9 mouse cellular contexts compared by ENCODE assay signal in the genomic region with DNA sequence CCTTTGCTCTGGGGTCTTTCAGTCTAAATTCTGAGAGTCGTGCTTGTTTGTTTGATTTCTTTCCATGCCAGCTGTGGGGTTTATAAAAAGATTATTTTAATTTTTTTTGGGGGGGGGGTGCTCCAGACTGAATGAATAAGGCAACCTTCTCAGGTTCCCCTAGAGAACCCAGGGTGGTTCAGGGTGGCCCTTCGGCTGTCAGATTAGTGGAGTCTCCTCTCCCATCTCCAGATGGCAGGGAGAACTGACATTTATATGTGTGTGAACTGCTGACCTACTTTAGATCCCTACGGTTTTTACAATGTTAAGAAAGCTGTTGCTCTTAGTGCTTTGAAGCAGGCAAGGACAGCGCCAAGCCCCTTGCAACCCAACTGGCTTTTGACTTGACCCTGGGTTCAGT. TPM values are rescaled to one million over a fixed set of nuclear protein-coding genes. Genes with fewer than 3 reads are reported as not detected.
DNase-seq lines count a peak whose midpoint lies in the region; ATAC-seq and TF ChIP-seq lines count a peak whose summit lies in the region.
"Had no signal": no experiment of that assay in that cellular context is flagged by ENCODE, and none has a peak within 500 bp of the region (broad histone marks: within the 10 kb centered on the region; RNA-seq: fewer than 3 reads in every experiment).

No protein-coding gene starts in this region.

- intact Hi-C loops in left cerebral cortex, adult 2 months (cut with DNase I): loop anchor here (1.0 to 5.0 kb wide), 3 partner anchors 83 to 202 kb away; no protein-coding TSS in a partner anchor

- H3K4me3 ChIP-seq in forebrain, embryonic 13.5 days: no peak overlapping the region
- no peak overlapping the region for H3K4me3 ChIP-seq in forebrain, embryonic 10.5 days
- peak overlapping the region; percentile 62 for H3K4me3 ChIP-seq in left cerebral cortex, adult 2 months
- H3K4me3 ChIP-seq in limb, embryonic 13.5 days: no peak overlapping the region
- peak overlapping the region; percentile 52 for H3K4me3 ChIP-seq in olfactory bulb, adult 2 months (ENCODE audit: insufficient read depth, low read depth, low read length)

- no peaks in the 10 kb centered on the region for H3K27me3 ChIP-seq in forebrain, embryonic 13.5 days
- peaks cover 8% of the 10 kb centered on the region; the same call in 1 of the 2 replicates for H3K27me3 ChIP-seq in forebrain, embryonic 10.5 days (ENCODE audit: poor library complexity, severe bottlenecking)
- no peaks in the 10 kb centered on the region for H3K27me3 ChIP-seq in limb, embryonic 13.5 days

- H3K27ac ChIP-seq in forebrain, embryonic 13.5 days: no peak overlapping the region
- H3K27ac ChIP-seq in forebrain, embryonic 10.5 days: no peak overlapping the region; the same call in 1 of the 2 replicates
- H3K27ac ChIP-seq in left cerebral cortex, adult 2 months: peak overlapping the region; percentile 95
- H3K27ac ChIP-seq in limb, embryonic 13.5 days: no peak overlapping the region
- peak overlapping the region; percentile 63; the same call in 1 of the 2 replicates for H3K27ac ChIP-seq in olfactory bulb, adult 2 months (ENCODE audit: insufficient read depth, low read depth, low read length)

- H3K36me3 ChIP-seq in forebrain, embryonic 13.5 days (ENCODE audit: poor library complexity, severe bottlenecking): no peaks in the 10 kb centered on the region
- no peaks in the 10 kb centered on the region for H3K36me3 ChIP-seq in forebrain, embryonic 10.5 days (replicated peaks)
- no peaks in the 10 kb centered on the region for H3K36me3 ChIP-seq in limb, embryonic 13.5 days

- H3K4me1 ChIP-seq in forebrain, embryonic 13.5 days: peaks cover 14% of the 10 kb centered on the region
- peaks cover 20% of the 10 kb centered on the region for H3K4me1 ChIP-seq in forebrain, embryonic 10.5 days
- peaks cover 23% of the 10 kb centered on the region for H3K4me1 ChIP-seq in limb, embryonic 13.5 days
- peaks cover 4% of the 10 kb centered on the region for H3K4me1 ChIP-seq in olfactory bulb, adult 2 months (ENCODE audit: control insufficient read depth, insufficient read depth, low read length)

- ATAC-seq in forebrain, embryonic 13.5 days: no peak
- ATAC-seq in limb, embryonic 13.5 days (ENCODE audit: low FRiP score, low read depth): no peak

- DNase-seq in forebrain, embryonic 10.5 days (ENCODE audit: extremely low spot score, low spot score): no peak
- DNase-seq in left cerebral cortex, adult 2 months (ENCODE audit: extremely low spot score in 1 of 2, low spot score in 2 of 2): no peak
- DNase-seq in left cerebral cortex, adult 9 months (ENCODE audit: low spot score in 2 of 2): no peak
- no peak for DNase-seq in right cerebral cortex, postnatal 36 days (ENCODE audit: low spot score in 2 of 2)
- DNase-seq in T-cell, adult 2 months (ENCODE audit: low spot score): no peak
- DNase-seq: liver had no signal

- no peaks in the 10 kb centered on the region for H3K9me3 ChIP-seq in forebrain, embryonic 13.5 days (replicated peaks)
- no peaks in the 10 kb centered on the region for H3K9me3 ChIP-seq in forebrain, embryonic 10.5 days
- no peaks in the 10 kb centered on the region for H3K9me3 ChIP-seq in limb, embryonic 13.5 days

- TF ChIP-seq POLR2A in olfactory bulb, adult 2 months (IDR thresholded peaks at IDR 0.05; ENCODE audit: insufficient read depth, low read depth, low read length): no peak

- 72% methylated on average over 4 of the region's 4 CpGs for WGBS in forebrain, embryonic 13.5 days
- 77% methylated on average over 4 of the region's 4 CpGs for WGBS in forebrain, embryonic 10.5 days
- 25% methylated on average over 4 of the region's 4 CpGs for WGBS in limb, embryonic 13.5 days
- WGBS in olfactory bulb, adult 2 months: 46% methylated on average over 4 of the region's 4 CpGs

- TF ChIP-seq CTCF in left cerebral cortex, adult 2 months (IDR thresholded peaks at IDR 0.05): no peak
- no peak for TF ChIP-seq CTCF in olfactory bulb, adult 2 months (IDR thresholded peaks at IDR 0.05; ENCODE audit: insufficient read depth, low read depth, low read length)

- peak overlapping the region; percentile 38; the same call in 1 of the 2 replicates for H3K4me2 ChIP-seq in forebrain, embryonic 13.5 days
- H3K4me2 ChIP-seq in limb, embryonic 13.5 days (replicated peaks): peak overlapping the region; percentile 46

- H3K9ac ChIP-seq in forebrain, embryonic 13.5 days: no peak overlapping the region
- H3K9ac ChIP-seq in limb, embryonic 13.5 days: no peak overlapping the region

RNA-seq across cellular contexts. Expression of a gene that starts 1.4 kb away (rescaled TPM):
- 39.5 and 42.6 TPM in 2 replicates for polyA plus RNA-seq in forebrain, embryonic 13.5 days (2015; fragmentation: Nextera tagmentation; extraction: Ambion mirVana)
- 29.2 and 33.0 TPM in 2 replicates for polyA plus RNA-seq in forebrain, embryonic 10.5 days (2016; fragmentation: Nextera tagmentation; extraction: Ambion mirVana)
- total RNA-seq in left cerebral cortex, adult 2 months (2021): 10 to 100 TPM; 57.7 to 65.1 TPM
- 63.2 and 68.1 TPM in 2 replicates for polyA plus RNA-seq in limb, embryonic 13.5 days (2015; fragmentation: Nextera tagmentation; extraction: Ambion mirVana)
- polyA plus RNA-seq in olfactory bulb, adult 2 months (2012; ENCODE audit: insufficient read depth, insufficient read length, low replicate concordance, missing spikeins): 94.0 TPM in 1 of 2 replicates, not detected in the other

Comparison
In these comparisons a context has a peak if more than half of its experiments do, and no peak if none do; other contexts are left out.
1. H3K27ac ChIP-seq: peak in left cerebral cortex, adult 2 months (single experiment) and olfactory bulb, adult 2 months (single experiment); none in forebrain, embryonic 13.5 days (single experiment), forebrain, embryonic 10.5 days (single experiment) and limb, embryonic 13.5 days (single experiment).
2. H3K4me3 ChIP-seq: peak in left cerebral cortex, adult 2 months (single experiment) and olfactory bulb, adult 2 months (single experiment); none in forebrain, embryonic 13.5 days (single experiment), forebrain, embryonic 10.5 days (single experiment) and limb, embryonic 13.5 days (single experiment).